Mouse (Mus musculus): ENCODE results near the gene Serpine2. TPM values are rescaled to one million over a fixed set of nuclear protein-coding genes. Genes with fewer than 3 reads are reported as not detected.

Serpine2 gene
- total and polyA plus RNA-seq, 2 experiments from 2014 or later, result 254 to 386 TPM

- no peaks in the 10 kb centered on the region for H3K27me3 ChIP-seq (ENCODE audit: insufficient read depth, low read length)
- no peaks in the 10 kb centered on the region for H3K4me1 ChIP-seq (ENCODE audit: insufficient read depth, low read length)
- H3K36me3 ChIP-seq (ENCODE audit: insufficient read depth, low read length), result peaks cover 8% of the 10 kb centered on the region; the same call in 1 of the 2 replicates
- no peak overlapping the region for H3K4me3 ChIP-seq (ENCODE audit: low read depth, low read length)
- 0 out of 2 replicates have a peak, but pooled peaks cover 3% of the 10 kb centered on the region for H3K9me3 ChIP-seq (ENCODE audit: low read length)
- ATAC-seq (ENCODE audit: low FRiP score) (no peak), DNase-seq (ENCODE audit: low spot score) (no peak)
- TF ChIP-seq CTCF (IDR thresholded peaks at IDR 0.05), result no peak
- no peak overlapping the region for H3K9ac ChIP-seq (replicated peaks; ENCODE audit: low read length, poor library complexity, severe bottlenecking)
- 95% methylated on average over 3 of the region's 3 CpGs for WGBS
- no peak overlapping the region for H3K4me2 ChIP-seq (ENCODE audit: low read depth, low read length, poor library complexity, severe bottlenecking)
- no peak overlapping the region for H3K27ac ChIP-seq (ENCODE audit: low read depth, low read length)
Measured at GRCm38 (mm10) chr1:79753456-79753855, 107.5 kb downstream of the Serpine2 start.

- H3K9ac ChIP-seq (replicated peaks; ENCODE audit: low read length, poor library complexity, severe bottlenecking), result no peak overlapping the region
- TF ChIP-seq CTCF (IDR thresholded peaks at IDR 0.05), result no peak
- no peaks in the 10 kb centered on the region for H3K27me3 ChIP-seq (ENCODE audit: insufficient read depth, low read length)
- WGBS, result 89% methylated on average over 4 of the region's 4 CpGs
- no peak overlapping the region for H3K4me3 ChIP-seq (ENCODE audit: low read depth, low read length)
- H3K4me2 ChIP-seq (ENCODE audit: low read depth, low read length, poor library complexity, severe bottlenecking), result no peak overlapping the region
- peaks cover 8% of the 10 kb centered on the region; the same call in 1 of the 2 replicates for H3K36me3 ChIP-seq (ENCODE audit: insufficient read depth, low read length)
- no peaks in the 10 kb centered on the region for H3K4me1 ChIP-seq (ENCODE audit: insufficient read depth, low read length)
- H3K9me3 ChIP-seq (ENCODE audit: low read length), result 0 out of 2 replicates have a peak, but pooled peaks cover 3% of the 10 kb centered on the region
- DNase-seq (ENCODE audit: low spot score) (no peak), ATAC-seq (ENCODE audit: low FRiP score) (no peak)
- no peak overlapping the region for H3K27ac ChIP-seq (ENCODE audit: low read depth, low read length)
Measured at GRCm38 (mm10) chr1:79752714-79753340, 108.2 kb downstream of the Serpine2 start.

GRCm38 (mm10) chr1:79752015-79752695, 108.8 kb downstream of the Serpine2 start:
- 0 out of 2 replicates have a peak, but pooled peaks cover 3% of the 10 kb centered on the region for H3K9me3 ChIP-seq (ENCODE audit: low read length)
- H3K4me2 ChIP-seq (ENCODE audit: low read depth, low read length, poor library complexity, severe bottlenecking), result no peak overlapping the region
- no peak overlapping the region for H3K9ac ChIP-seq (replicated peaks; ENCODE audit: low read length, poor library complexity, severe bottlenecking)
- ATAC-seq (ENCODE audit: low FRiP score) (no peak), DNase-seq (ENCODE audit: low spot score) (no peak)
- peaks cover 8% of the 10 kb centered on the region; the same call in 1 of the 2 replicates for H3K36me3 ChIP-seq (ENCODE audit: insufficient read depth, low read length)
- H3K27ac ChIP-seq (ENCODE audit: low read depth, low read length), result no peak overlapping the region
- TF ChIP-seq CTCF (IDR thresholded peaks at IDR 0.05), result no peak
- H3K4me3 ChIP-seq (ENCODE audit: low read depth, low read length), result no peak overlapping the region
- 88% methylated on average over 7 of the region's 7 CpGs for WGBS
- no peaks in the 10 kb centered on the region for H3K27me3 ChIP-seq (ENCODE audit: insufficient read depth, low read length)
- no peaks in the 10 kb centered on the region for H3K4me1 ChIP-seq (ENCODE audit: insufficient read depth, low read length)

- 83% methylated on average over 5 of the region's 5 CpGs for WGBS
- DNase-seq (ENCODE audit: low spot score) (no peak), ATAC-seq (ENCODE audit: low FRiP score) (no peak)
- no peak overlapping the region for H3K4me3 ChIP-seq (ENCODE audit: low read depth, low read length)
- H3K9ac ChIP-seq (replicated peaks; ENCODE audit: low read length, poor library complexity, severe bottlenecking), result no peak overlapping the region
- H3K27me3 ChIP-seq (ENCODE audit: insufficient read depth, low read length), result no peaks in the 10 kb centered on the region
- H3K36me3 ChIP-seq (ENCODE audit: insufficient read depth, low read length), result peaks cover 8% of the 10 kb centered on the region; the same call in 1 of the 2 replicates
- H3K4me2 ChIP-seq (ENCODE audit: low read depth, low read length, poor library complexity, severe bottlenecking), result no peak overlapping the region
- 0 out of 2 replicates have a peak, but pooled peaks cover 3% of the 10 kb centered on the region for H3K9me3 ChIP-seq (ENCODE audit: low read length)
- no peaks in the 10 kb centered on the region for H3K4me1 ChIP-seq (ENCODE audit: insufficient read depth, low read length)
- TF ChIP-seq CTCF (IDR thresholded peaks at IDR 0.05), result no peak
- no peak overlapping the region for H3K27ac ChIP-seq (ENCODE audit: low read depth, low read length)
Measured at GRCm38 (mm10) chr1:79751186-79751585, 109.8 kb downstream of the Serpine2 start.

- DNase-seq (ENCODE audit: low spot score), result no peak
- whole genome bisulfite sequencing, result 83% methylated on average over 4 of the region's 4 CpGs
- H3K4me1 ChIP-seq (ENCODE audit: insufficient read depth, low read length), result no peaks in the 10 kb centered on the region
- no peaks in the 10 kb centered on the region for H3K27me3 ChIP-seq (ENCODE audit: insufficient read depth, low read length)
- H3K27ac ChIP-seq (ENCODE audit: low read depth, low read length), result no peak overlapping the region
- no peak for TF ChIP-seq CTCF (IDR thresholded peaks at IDR 0.05)
- no peak overlapping the region for H3K4me3 ChIP-seq (ENCODE audit: low read depth, low read length)
- H3K9me3 ChIP-seq (ENCODE audit: low read length), result no peaks in the 10 kb centered on the region
- no peak for ATAC-seq (ENCODE audit: low FRiP score)
- H3K36me3 ChIP-seq (ENCODE audit: insufficient read depth, low read length), result no peaks in the 10 kb centered on the region
- no peak overlapping the region for H3K4me2 ChIP-seq (ENCODE audit: low read depth, low read length, poor library complexity, severe bottlenecking)
- H3K9ac ChIP-seq (replicated peaks; ENCODE audit: low read length, poor library complexity, severe bottlenecking), result no peak overlapping the region
Measured at GRCm38 (mm10) chr1:79746056-79746455, 114.9 kb downstream of the Serpine2 start.

Other genes with a start within 250 kb of the Serpine2 start
- gene Ap1s3, start 189.2 kb downstream of the Serpine2 start, total RNA-seq (2014; rRNA removed), result 0.57 and 0.82 TPM in 2 replicates
- 0.12 and 0.35 TPM in 2 replicates for gene Ap1s3, start 189.2 kb downstream of the Serpine2 start, polyA plus RNA-seq (2015; fragmentation: Nextera tagmentation; extraction: Ambion mirVana)
- 24.9 and 34.8 TPM in 2 replicates for gene Mrpl44, start 85.2 kb downstream of the Serpine2 start, total RNA-seq (2014; rRNA removed)
- 36.0 and 36.4 TPM in 2 replicates for gene Mrpl44, start 85.2 kb downstream of the Serpine2 start, polyA plus RNA-seq (2015; fragmentation: Nextera tagmentation; extraction: Ambion mirVana)
- gene Wdfy1, start 85.0 kb downstream of the Serpine2 start, total RNA-seq (2014; rRNA removed), result 104 and 111 TPM in 2 replicates
- 94.9 and 98.1 TPM in 2 replicates for gene Wdfy1, start 85.0 kb downstream of the Serpine2 start, polyA plus RNA-seq (2015; fragmentation: Nextera tagmentation; extraction: Ambion mirVana)

Measured in midbrain, postnatal 0 days (tissue).